Mouse (Mus musculus): ENCODE measurements around the gene Dcakd. TPM values are rescaled to one million over a fixed set of nuclear protein-coding genes. Genes with fewer than 3 reads are reported as not detected.

The Dcakd gene
- polyA plus RNA-seq, 1 experiment, result 24.7 TPM

GRCm38 (mm10) chr11:103058499-103059085 lies 30.5 kb upstream of the Dcakd start:
- Histone ChIP-seq H3K4me3 (ENCODE audit: extremely low read depth, insufficient read depth, insufficient read length) (no peak overlapping the region), H3K27ac (ENCODE audit: insufficient read depth, low read length) (no peak overlapping the region), H3K36me3 (ENCODE audit: control insufficient read depth, insufficient read depth, low read length) (peaks cover 59% of the 10 kb centered on the region), H3K27me3 (ENCODE audit: control insufficient read depth, insufficient read depth, low read length) (no peaks in the 10 kb centered on the region), H3K4me1 (ENCODE audit: control insufficient read depth, insufficient read depth, insufficient read length) (no peaks in the 10 kb centered on the region)
- no peak for DNase-seq (ENCODE audit: low read depth in 1 of 2, low spot score in 2 of 2)
- TF ChIP-seq CTCF (IDR thresholded peaks at IDR 0.05; ENCODE audit: extremely low read depth, insufficient read depth, insufficient read length, insufficient replicate concordance) (no peak), POLR2A (IDR thresholded peaks at IDR 0.05; ENCODE audit: low read depth, low read length) (no peak)
- 90% methylated on average over 3 of the region's 3 CpGs for WGBS

- H3K27me3 ChIP-seq (ENCODE audit: control insufficient read depth, insufficient read depth, low read length), result no peaks in the 10 kb centered on the region
- no peak overlapping the region for H3K4me3 ChIP-seq (ENCODE audit: extremely low read depth, insufficient read depth, insufficient read length)
- TF ChIP-seq CTCF (IDR thresholded peaks at IDR 0.05; ENCODE audit: extremely low read depth, insufficient read depth, insufficient read length, insufficient replicate concordance), result no peak
- TF ChIP-seq POLR2A (IDR thresholded peaks at IDR 0.05; ENCODE audit: low read depth, low read length), result no peak
- 95% methylated on average over 7 of the region's 7 CpGs for WGBS
- DNase-seq (ENCODE audit: low read depth in 1 of 2, low spot score in 2 of 2), result no peak
- peaks cover 55% of the 10 kb centered on the region for H3K36me3 ChIP-seq (ENCODE audit: control insufficient read depth, insufficient read depth, low read length)
- no peaks in the 10 kb centered on the region for H3K4me1 ChIP-seq (ENCODE audit: control insufficient read depth, insufficient read depth, insufficient read length)
- no peak overlapping the region for H3K27ac ChIP-seq (ENCODE audit: insufficient read depth, low read length)
Observed at GRCm38 (mm10) chr11:103056636-103057035, 28.5 kb upstream of the Dcakd start.

- Histone ChIP-seq H3K27me3 (ENCODE audit: control insufficient read depth, insufficient read depth, low read length) (no peaks in the 10 kb centered on the region), H3K4me1 (ENCODE audit: control insufficient read depth, insufficient read depth, insufficient read length) (no peaks in the 10 kb centered on the region), H3K27ac (ENCODE audit: insufficient read depth, low read length) (no peak overlapping the region), H3K36me3 (ENCODE audit: control insufficient read depth, insufficient read depth, low read length) (peaks cover 48% of the 10 kb centered on the region), H3K4me3 (ENCODE audit: extremely low read depth, insufficient read depth, insufficient read length) (no peak overlapping the region)
- 56% methylated on average over 6 of the region's 6 CpGs for WGBS
- TF ChIP-seq CTCF (IDR thresholded peaks at IDR 0.05; ENCODE audit: extremely low read depth, insufficient read depth, insufficient read length, insufficient replicate concordance) (peak; percentile 15; the same call in 1 of the 2 replicates), POLR2A (IDR thresholded peaks at IDR 0.05; ENCODE audit: low read depth, low read length) (no peak)
- peak; percentile 41 to 61 for DNase-seq (ENCODE audit: low read depth in 1 of 2, low spot score in 2 of 2)
Observed at GRCm38 (mm10) chr11:103054798-103055197, 26.7 kb upstream of the Dcakd start.

- no peak for DNase-seq (ENCODE audit: low read depth in 1 of 2, low spot score in 2 of 2)
- no peaks in the 10 kb centered on the region for H3K27me3 ChIP-seq (ENCODE audit: control insufficient read depth, insufficient read depth, low read length)
- WGBS, result 82% methylated on average over 18 of the region's 18 CpGs
- H3K4me3 ChIP-seq (ENCODE audit: extremely low read depth, insufficient read depth, insufficient read length), result no peak overlapping the region
- no peaks in the 10 kb centered on the region for H3K4me1 ChIP-seq (ENCODE audit: control insufficient read depth, insufficient read depth, insufficient read length)
- no peak overlapping the region for H3K27ac ChIP-seq (ENCODE audit: insufficient read depth, low read length)
- peaks cover 40% of the 10 kb centered on the region for H3K36me3 ChIP-seq (ENCODE audit: control insufficient read depth, insufficient read depth, low read length)
- TF ChIP-seq POLR2A (IDR thresholded peaks at IDR 0.05; ENCODE audit: low read depth, low read length), result no peak
Observed at GRCm38 (mm10) chr11:103053191-103054076, 25.3 kb upstream of the Dcakd start.

GRCm38 (mm10) chr11:103052078-103052477 lies 23.9 kb upstream of the Dcakd start:
- Histone ChIP-seq H3K36me3 (ENCODE audit: control insufficient read depth, insufficient read depth, low read length) (peaks cover 31% of the 10 kb centered on the region), H3K27me3 (ENCODE audit: control insufficient read depth, insufficient read depth, low read length) (no peaks in the 10 kb centered on the region), H3K4me3 (ENCODE audit: extremely low read depth, insufficient read depth, insufficient read length) (no peak overlapping the region), H3K4me1 (ENCODE audit: control insufficient read depth, insufficient read depth, insufficient read length) (no peaks in the 10 kb centered on the region), H3K27ac (ENCODE audit: insufficient read depth, low read length) (no peak overlapping the region)
- 94% methylated on average over 6 of the region's 6 CpGs for WGBS
- TF ChIP-seq POLR2A (IDR thresholded peaks at IDR 0.05; ENCODE audit: low read depth, low read length) (no peak), CTCF (IDR thresholded peaks at IDR 0.05; ENCODE audit: extremely low read depth, insufficient read depth, insufficient read length, insufficient replicate concordance) (no peak)
- no peak for DNase-seq (ENCODE audit: low read depth in 1 of 2, low spot score in 2 of 2)

GRCm38 (mm10) chr11:103051249-103051691 lies 23.1 kb upstream of the Dcakd start:
- Histone ChIP-seq H3K4me3 (ENCODE audit: extremely low read depth, insufficient read depth, insufficient read length) (no peak overlapping the region), H3K27ac (ENCODE audit: insufficient read depth, low read length) (no peak overlapping the region), H3K36me3 (ENCODE audit: control insufficient read depth, insufficient read depth, low read length) (peaks cover 30% of the 10 kb centered on the region), H3K4me1 (ENCODE audit: control insufficient read depth, insufficient read depth, insufficient read length) (no peaks in the 10 kb centered on the region), H3K27me3 (ENCODE audit: control insufficient read depth, insufficient read depth, low read length) (no peaks in the 10 kb centered on the region)
- TF ChIP-seq POLR2A (IDR thresholded peaks at IDR 0.05; ENCODE audit: low read depth, low read length), result no peak
- no peak for TF ChIP-seq CTCF (IDR thresholded peaks at IDR 0.05; ENCODE audit: extremely low read depth, insufficient read depth, insufficient read length, insufficient replicate concordance)
- DNase-seq (ENCODE audit: low read depth in 1 of 2, low spot score in 2 of 2), result no peak
- 63% methylated on average over 8 of the region's 8 CpGs for WGBS

GRCm38 (mm10) chr11:103050153-103050552 lies 22.0 kb upstream of the Dcakd start:
- peaks cover 28% of the 10 kb centered on the region for H3K36me3 ChIP-seq (ENCODE audit: control insufficient read depth, insufficient read depth, low read length)
- WGBS, result 91% methylated on average over 9 of the region's 9 CpGs

More at GRCm38 (mm10) chr11:103050153-103050552, 22.0 kb upstream of the Dcakd start:
- DNase-seq (ENCODE audit: low read depth in 1 of 2, low spot score in 2 of 2), result no peak
- Histone ChIP-seq H3K27me3 (ENCODE audit: control insufficient read depth, insufficient read depth, low read length) (no peaks in the 10 kb centered on the region), H3K4me3 (ENCODE audit: extremely low read depth, insufficient read depth, insufficient read length) (no peak overlapping the region), H3K4me1 (ENCODE audit: control insufficient read depth, insufficient read depth, insufficient read length) (no peaks in the 10 kb centered on the region), H3K27ac (ENCODE audit: insufficient read depth, low read length) (no peak overlapping the region)
- TF ChIP-seq CTCF (IDR thresholded peaks at IDR 0.05; ENCODE audit: extremely low read depth, insufficient read depth, insufficient read length, insufficient replicate concordance) (no peak), POLR2A (IDR thresholded peaks at IDR 0.05; ENCODE audit: low read depth, low read length) (no peak)
